Mouse (Mus musculus): ENCODE data around the gene Syde1. TPM values are rescaled to one million over a fixed set of nuclear protein-coding genes. Genes with fewer than 3 reads are reported as not detected.

The Syde1 gene
- polyA plus RNA-seq, 2 experiments, result 1.5 to 1.7 TPM

- 69% methylated on average over 5 of the region's 5 CpGs for WGBS (ENCODE audit: insufficient replicate concordance)
- Histone ChIP-seq H3K4me1 (replicated peaks; ENCODE audit: control insufficient read depth in 2 of 2, insufficient read depth in 2 of 2, low read length in 1 of 2) (0 out of 4 replicates have a peak, but pooled peaks cover 0 to 2% of the 10 kb centered on the region in 2 experiments), H3K27ac (no peak overlapping the region), H3K36me3 (replicated peaks; ENCODE audit: control insufficient read depth, insufficient read depth, low read depth) (no peaks in the 10 kb centered on the region), H3K9me3 (ENCODE audit: control insufficient read depth, low read length) (no peaks in the 10 kb centered on the region), H3K4me2 (ENCODE audit: low read depth) (no peak overlapping the region), H3K9ac (replicated peaks) (no peak overlapping the region), H3K27me3 (ENCODE audit: control insufficient read depth, insufficient read depth, low read length) (peaks cover 30% of the 10 kb centered on the region), H3K4me3 (ENCODE audit: insufficient read depth in 1 of 2, low read depth in 2 of 2, low read length in 2 of 2) (no peak overlapping the region)
- DNase-seq (ENCODE audit: low read depth in 3 of 3, low spot score in 3 of 3) (no peak), ATAC-seq (ENCODE audit: insufficient read depth) (no peak)
- no peak for TF ChIP-seq EP300 (IDR thresholded peaks at IDR 0.05; ENCODE audit: low read depth)
- no peak for TF ChIP-seq CTCF (IDR thresholded peaks at IDR 0.05; ENCODE audit: low read depth)
Measured at GRCm38 (mm10) chr10:78593736-78594135, 2.0 kb upstream of the Syde1 start.

GRCm38 (mm10) chr10:78592856-78593379 is 1.2 kb upstream of the Syde1 start:
- DNase-seq (ENCODE audit: low read depth in 3 of 3, low spot score in 3 of 3) (no peak), ATAC-seq (ENCODE audit: insufficient read depth) (no peak)
- Histone ChIP-seq H3K27ac (no peak overlapping the region), H3K27me3 (ENCODE audit: control insufficient read depth, insufficient read depth, low read length) (peaks cover 30% of the 10 kb centered on the region), H3K4me1 (replicated peaks; ENCODE audit: control insufficient read depth in 2 of 2, insufficient read depth in 2 of 2, low read length in 1 of 2) (0 out of 4 replicates have a peak, but pooled peaks cover 0 to 2% of the 10 kb centered on the region in 2 experiments), H3K36me3 (replicated peaks; ENCODE audit: control insufficient read depth, insufficient read depth, low read depth) (no peaks in the 10 kb centered on the region), H3K9me3 (ENCODE audit: control insufficient read depth, low read length) (no peaks in the 10 kb centered on the region), H3K4me3 (ENCODE audit: insufficient read depth in 1 of 2, low read depth in 2 of 2, low read length in 2 of 2) (no peak overlapping the region), H3K4me2 (ENCODE audit: low read depth) (no peak overlapping the region), H3K9ac (replicated peaks) (no peak overlapping the region)
- TF ChIP-seq CTCF (IDR thresholded peaks at IDR 0.05; ENCODE audit: low read depth) (no peak), EP300 (IDR thresholded peaks at IDR 0.05; ENCODE audit: low read depth) (no peak)
- 43% methylated on average over 4 of the region's 4 CpGs for WGBS (ENCODE audit: insufficient replicate concordance)

- no peak for ATAC-seq (ENCODE audit: insufficient read depth)
Measured at GRCm38 (mm10) chr10:78590744-78591143, 1.0 kb downstream of the Syde1 start.

GRCm38 (mm10) chr10:78589901-78590300 is 1.9 kb downstream of the Syde1 start:
- peaks cover 30% of the 10 kb centered on the region for H3K27me3 ChIP-seq (ENCODE audit: control insufficient read depth, insufficient read depth, low read length)
- 66% methylated on average over 8 of the region's 8 CpGs for WGBS (ENCODE audit: insufficient replicate concordance)

More at GRCm38 (mm10) chr10:78590744-78591143, 1.0 kb downstream of the Syde1 start:
- Histone ChIP-seq H3K4me1 (replicated peaks; ENCODE audit: control insufficient read depth in 2 of 2, insufficient read depth in 2 of 2, low read length in 1 of 2) (0 out of 4 replicates have a peak, but pooled peaks cover 0 to 2% of the 10 kb centered on the region in 2 experiments), H3K36me3 (replicated peaks; ENCODE audit: control insufficient read depth, insufficient read depth, low read depth) (no peaks in the 10 kb centered on the region), H3K27me3 (ENCODE audit: control insufficient read depth, insufficient read depth, low read length) (peaks cover 30% of the 10 kb centered on the region), H3K4me3 (ENCODE audit: insufficient read depth in 1 of 2, low read depth in 2 of 2, low read length in 2 of 2) (peak overlapping the region; percentile 22 to 43; a peak in 3 of 4 replicates), H3K27ac (no peak overlapping the region), H3K9me3 (ENCODE audit: control insufficient read depth, low read length) (no peaks in the 10 kb centered on the region), H3K9ac (replicated peaks) (no peak overlapping the region), H3K4me2 (ENCODE audit: low read depth) (peak overlapping the region; percentile 42; the same call in 1 of the 2 replicates)
- no peak for TF ChIP-seq EP300 (IDR thresholded peaks at IDR 0.05; ENCODE audit: low read depth)
- TF ChIP-seq CTCF (IDR thresholded peaks at IDR 0.05; ENCODE audit: low read depth), result no peak
- DNase-seq (ENCODE audit: low read depth in 3 of 3, low spot score in 3 of 3), result no peak
- WGBS (ENCODE audit: insufficient replicate concordance), result 20% methylated on average over 9 of the region's 9 CpGs

GRCm38 (mm10) chr10:78589291-78589690 is 2.5 kb downstream of the Syde1 start:
- WGBS (ENCODE audit: insufficient replicate concordance), result 80% methylated on average over 18 of the region's 18 CpGs
- ATAC-seq (ENCODE audit: insufficient read depth) (no peak), DNase-seq (ENCODE audit: low read depth in 3 of 3, low spot score in 3 of 3) (no peak)
- Histone ChIP-seq H3K27me3 (ENCODE audit: control insufficient read depth, insufficient read depth, low read length) (peaks cover 30% of the 10 kb centered on the region), H3K4me1 (replicated peaks; ENCODE audit: control insufficient read depth in 2 of 2, insufficient read depth in 2 of 2, low read length in 1 of 2) (0 out of 4 replicates have a peak, but pooled peaks cover 0 to 2% of the 10 kb centered on the region in 2 experiments), H3K36me3 (replicated peaks; ENCODE audit: control insufficient read depth, insufficient read depth, low read depth) (no peaks in the 10 kb centered on the region), H3K4me2 (ENCODE audit: low read depth) (no peak overlapping the region), H3K9me3 (ENCODE audit: control insufficient read depth, low read length) (no peaks in the 10 kb centered on the region), H3K4me3 (ENCODE audit: insufficient read depth in 1 of 2, low read depth in 2 of 2, low read length in 2 of 2) (no peak overlapping the region), H3K9ac (replicated peaks) (no peak overlapping the region), H3K27ac (no peak overlapping the region)
- TF ChIP-seq EP300 (IDR thresholded peaks at IDR 0.05; ENCODE audit: low read depth), result no peak
- no peak for TF ChIP-seq CTCF (IDR thresholded peaks at IDR 0.05; ENCODE audit: low read depth)

More at GRCm38 (mm10) chr10:78589901-78590300, 1.9 kb downstream of the Syde1 start:
- H3K4me2 ChIP-seq (ENCODE audit: low read depth), result no peak overlapping the region
- H3K9ac ChIP-seq (replicated peaks), result no peak overlapping the region
- H3K9me3 ChIP-seq (ENCODE audit: control insufficient read depth, low read length), result no peaks in the 10 kb centered on the region
- ATAC-seq (ENCODE audit: insufficient read depth) (no peak), DNase-seq (ENCODE audit: low read depth in 3 of 3, low spot score in 3 of 3) (no peak)
- H3K36me3 ChIP-seq (replicated peaks; ENCODE audit: control insufficient read depth, insufficient read depth, low read depth), result no peaks in the 10 kb centered on the region
- 0 out of 4 replicates have a peak, but pooled peaks cover 0 to 2% of the 10 kb centered on the region in 2 experiments for H3K4me1 ChIP-seq (replicated peaks; ENCODE audit: control insufficient read depth in 2 of 2, insufficient read depth in 2 of 2, low read length in 1 of 2)
- H3K27ac ChIP-seq, result no peak overlapping the region
- no peak overlapping the region for H3K4me3 ChIP-seq (ENCODE audit: insufficient read depth in 1 of 2, low read depth in 2 of 2, low read length in 2 of 2)
- TF ChIP-seq EP300 (IDR thresholded peaks at IDR 0.05; ENCODE audit: low read depth) (no peak), CTCF (IDR thresholded peaks at IDR 0.05; ENCODE audit: low read depth) (no peak)
